Mouse (Mus musculus) hindbrain, embryonic 13.5 days (tissue): ENCODE results near the gene Cacybp. TPM values are rescaled to one million over a fixed set of nuclear protein-coding genes. Genes with fewer than 3 reads are reported as not detected.

ENCODE experiments used
- ATAC-seq: fragments of 200-750 bp; cut with Nextera tagmentation; 2 replicates; pipeline ENCODE4 v1.8.0; 2017; ENCODE audit warnings: moderate TSS enrichment; ENCODE audit not compliant: low FRiP score
- H3K27ac ChIP-seq: fragments of 300-500 bp; sonication (generic); 2 replicates; pipeline ENCODE4 v1.5.1; 2015; ENCODE audit warnings: inconsistent platforms, mild to moderate bottlenecking, moderate library complexity
- H3K27me3 ChIP-seq: fragments of 300-500 bp; sonication (generic); 2 replicates; pipeline ENCODE4 v1.6.1; 2015; ENCODE audit warnings: mild to moderate bottlenecking, inconsistent platforms
- H3K36me3 ChIP-seq: fragments of 300-500 bp; sonication (generic); 2 replicates; pipeline ENCODE4 v1.6.1; 2015; ENCODE audit warnings: mild to moderate bottlenecking, inconsistent platforms
- H3K4me1 ChIP-seq: fragments of 300-500 bp; sonication (generic); replicated peaks from 2 replicates; pipeline ENCODE4 v1.6.1; 2015; ENCODE audit warnings: inconsistent platforms
- H3K4me2 ChIP-seq: fragments of 300-500 bp; sonication (generic); 2 replicates; pipeline ENCODE4 v1.6.1; 2015; ENCODE audit warnings: inconsistent platforms, mild to moderate bottlenecking, moderate library complexity
- H3K4me3 ChIP-seq: fragments of 300-500 bp; sonication (generic); 2 replicates; pipeline ENCODE4 v1.5.1; 2015; ENCODE audit warnings: mild to moderate bottlenecking, inconsistent platforms
- H3K9ac ChIP-seq: fragments of 300-500 bp; sonication (generic); 2 replicates; pipeline ENCODE4 v1.6.1; 2015; ENCODE audit warnings: mild to moderate bottlenecking, inconsistent platforms
- H3K9me3 ChIP-seq: fragments of 300-500 bp; sonication (generic); 2 replicates; pipeline ENCODE4 v1.6.1; 2016; ENCODE audit warnings: inconsistent platforms
- WGBS: fragments of 180-500 bp; shearing (Covaris S2); methylation state at CpG from one replicate; pipeline ENCODE4 v1.1.7; 2015; 5-methylcytosine and 5-hydroxymethylcytosine counted together
- polyA plus RNA-seq: library from polyadenylated mRNA; unstranded; fragments of >200 nt; fragmentation: Nextera tagmentation; extraction: Ambion mirVana; gene quantifications from 2 replicates; pipeline ENCODE4 v1.2.1, GENCODE M21; 2015

The Cacybp gene
- polyA plus RNA-seq, 1 experiment from 2014 or later = 271 TPM

DNA sequence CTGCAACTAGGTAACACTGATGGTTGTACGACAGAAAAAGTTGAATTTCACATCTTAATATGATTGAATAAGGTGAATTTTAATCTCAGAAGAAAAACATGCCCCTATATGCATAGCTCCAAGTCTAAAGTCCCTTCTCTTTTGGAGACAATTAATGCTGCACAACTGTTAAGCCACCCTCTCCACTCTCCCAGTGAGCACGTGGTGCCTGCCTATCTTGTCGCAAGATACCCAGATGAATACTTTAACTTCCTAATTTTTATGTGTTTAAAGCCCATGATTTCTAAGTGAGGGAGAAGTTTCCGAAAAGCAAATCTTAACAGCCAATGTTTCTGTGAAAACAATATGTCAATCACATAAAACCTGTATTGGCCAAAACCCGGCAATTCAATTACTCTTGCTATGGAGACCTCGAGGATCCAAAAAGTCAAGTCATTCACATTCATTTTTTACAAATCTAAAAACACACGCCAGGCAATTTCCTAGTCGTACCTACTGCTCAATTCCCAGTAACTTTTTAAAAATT, 1.0 kb downstream of the Cacybp start:
- Histone ChIP-seq H3K4me1 (peaks cover 30% of the 10 kb centered on the region), H3K4me3 (peak overlapping the region; percentile 63), H3K27me3 (no peaks in the 10 kb centered on the region), H3K4me2 (peak overlapping the region; percentile 69), H3K9ac (peak overlapping the region; percentile 82), H3K36me3 (peaks cover 14% of the 10 kb centered on the region), H3K27ac (peak overlapping the region; percentile 99), H3K9me3 (no peaks in the 10 kb centered on the region)
- 3% methylated on average over 8 of the region's 8 CpGs for WGBS
- ATAC-seq = no peak

DNA sequence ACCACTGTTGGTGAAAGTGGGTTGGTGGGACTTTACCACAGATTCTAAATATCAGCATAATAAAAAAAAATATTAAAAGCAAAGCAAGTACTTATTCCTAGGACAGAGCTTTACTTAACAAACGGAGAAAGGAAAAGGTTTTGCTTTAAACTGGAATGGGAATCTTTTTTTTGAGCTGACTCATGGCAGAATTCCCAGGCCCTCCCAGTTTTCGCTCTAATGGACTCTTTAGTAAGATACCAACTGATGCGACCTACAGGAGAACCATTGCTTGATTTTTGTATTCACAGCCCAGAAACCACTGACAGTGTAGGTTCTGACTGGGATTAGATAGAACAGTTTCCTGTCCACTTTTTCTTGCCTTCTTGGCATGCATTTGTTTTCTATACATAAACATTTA, 2.1 kb downstream of the Cacybp start:
- no peak for ATAC-seq
- WGBS = 67% methylated on average over 3 of the region's 3 CpGs

DNA sequence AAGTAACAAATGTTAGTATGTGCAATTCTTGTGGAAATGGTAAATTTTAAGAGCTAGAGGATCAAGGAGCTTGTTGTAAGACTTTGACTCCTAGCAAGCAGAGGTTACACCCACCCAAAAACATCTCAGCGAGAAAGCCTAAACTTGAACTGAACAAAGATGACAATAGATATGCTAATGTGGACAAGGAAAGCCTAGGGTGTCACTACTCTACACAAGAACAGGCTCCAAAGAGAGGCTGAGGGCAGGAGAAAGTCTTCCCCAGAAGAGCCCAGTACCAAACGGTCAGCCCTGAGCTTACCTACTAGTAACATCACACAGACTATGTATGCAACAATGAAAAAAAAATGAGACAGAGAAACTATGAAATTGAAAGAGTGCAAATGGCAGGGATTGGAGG, 2.8 kb downstream of the Cacybp start:
- Histone ChIP-seq H3K4me1 (peaks cover 30% of the 10 kb centered on the region), H3K27me3 (no peaks in the 10 kb centered on the region), H3K9me3 (no peaks in the 10 kb centered on the region), H3K4me3 (no peak overlapping the region), H3K36me3 (peaks cover 30% of the 10 kb centered on the region), H3K9ac (no peak overlapping the region; the same call in 1 of the 2 replicates), H3K27ac (no peak overlapping the region), H3K4me2 (no peak overlapping the region)
- no peak for ATAC-seq
- WGBS = 28% methylated on average over 2 of the region's 2 CpGs

More for the DNA sequence above, 2.1 kb downstream of the Cacybp start:
- peaks cover 30% of the 10 kb centered on the region for H3K4me1 ChIP-seq
- H3K4me3 ChIP-seq = peak overlapping the region; percentile 63
- peak overlapping the region; percentile 69 for H3K4me2 ChIP-seq
- no peak overlapping the region for H3K27ac ChIP-seq
- peaks cover 24% of the 10 kb centered on the region for H3K36me3 ChIP-seq
- H3K27me3 ChIP-seq = no peaks in the 10 kb centered on the region
- peak overlapping the region; percentile 82 for H3K9ac ChIP-seq
- no peaks in the 10 kb centered on the region for H3K9me3 ChIP-seq

DNA sequence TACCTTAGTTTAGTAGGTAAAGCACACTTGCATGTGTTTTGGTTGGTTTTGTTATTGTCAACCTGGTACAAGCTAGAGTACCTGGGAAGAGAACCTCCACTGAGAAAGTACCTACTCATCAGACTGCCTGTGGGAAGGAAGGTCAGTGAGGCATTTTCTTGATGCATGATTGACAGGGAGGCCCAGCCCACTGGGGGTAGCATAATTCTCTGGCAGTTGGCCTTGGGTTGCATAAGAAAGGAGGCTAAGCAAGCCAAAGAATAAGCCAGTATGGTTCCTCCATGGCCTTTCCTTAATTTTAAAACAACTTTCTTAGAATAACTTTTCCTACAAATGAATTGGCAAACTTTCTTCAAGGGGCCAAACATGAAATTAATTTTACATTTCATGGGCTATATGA, 7.2 kb downstream of the Cacybp start:
- no peak for ATAC-seq

DNA sequence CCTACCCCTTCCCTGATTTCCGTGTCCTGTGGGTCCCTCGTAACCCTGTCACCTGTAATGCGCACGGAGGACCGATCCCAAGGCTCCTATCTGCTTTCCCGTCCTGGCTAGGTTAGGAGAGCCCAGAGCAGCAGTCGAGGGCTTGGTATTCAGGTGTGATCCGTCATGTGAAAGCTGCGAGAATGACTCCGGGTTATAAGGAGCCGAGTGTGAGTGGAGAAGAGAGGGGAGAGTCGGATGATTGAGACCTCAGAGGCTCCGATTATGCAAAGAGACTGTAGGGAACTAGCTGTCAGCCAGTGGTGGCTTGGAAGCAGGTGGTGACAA, 17.4 kb downstream of the Cacybp start:
- Histone ChIP-seq H3K9ac (peak overlapping the region; percentile 88), H3K4me2 (peak overlapping the region; percentile 70), H3K36me3 (peaks cover 18% of the 10 kb centered on the region), H3K4me3 (peak overlapping the region; percentile 86), H3K27me3 (no peaks in the 10 kb centered on the region), H3K4me1 (peaks cover 15% of the 10 kb centered on the region), H3K27ac (peak overlapping the region; percentile 85), H3K9me3 (no peaks in the 10 kb centered on the region)
- WGBS = under 1% methylated on average over 13 of the region's 13 CpGs
- peak; percentile 72; the same call in 1 of the 2 replicates for ATAC-seq

More for the DNA sequence above, 7.2 kb downstream of the Cacybp start:
- no peak overlapping the region for H3K4me3 ChIP-seq
- H3K4me2 ChIP-seq = no peak overlapping the region
- no peak overlapping the region for H3K27ac ChIP-seq
- no peaks in the 10 kb centered on the region for H3K9me3 ChIP-seq
- H3K9ac ChIP-seq = no peak overlapping the region
- H3K4me1 ChIP-seq = peaks cover 9% of the 10 kb centered on the region
- H3K27me3 ChIP-seq = no peaks in the 10 kb centered on the region
- peaks cover 66% of the 10 kb centered on the region for H3K36me3 ChIP-seq

DNA sequence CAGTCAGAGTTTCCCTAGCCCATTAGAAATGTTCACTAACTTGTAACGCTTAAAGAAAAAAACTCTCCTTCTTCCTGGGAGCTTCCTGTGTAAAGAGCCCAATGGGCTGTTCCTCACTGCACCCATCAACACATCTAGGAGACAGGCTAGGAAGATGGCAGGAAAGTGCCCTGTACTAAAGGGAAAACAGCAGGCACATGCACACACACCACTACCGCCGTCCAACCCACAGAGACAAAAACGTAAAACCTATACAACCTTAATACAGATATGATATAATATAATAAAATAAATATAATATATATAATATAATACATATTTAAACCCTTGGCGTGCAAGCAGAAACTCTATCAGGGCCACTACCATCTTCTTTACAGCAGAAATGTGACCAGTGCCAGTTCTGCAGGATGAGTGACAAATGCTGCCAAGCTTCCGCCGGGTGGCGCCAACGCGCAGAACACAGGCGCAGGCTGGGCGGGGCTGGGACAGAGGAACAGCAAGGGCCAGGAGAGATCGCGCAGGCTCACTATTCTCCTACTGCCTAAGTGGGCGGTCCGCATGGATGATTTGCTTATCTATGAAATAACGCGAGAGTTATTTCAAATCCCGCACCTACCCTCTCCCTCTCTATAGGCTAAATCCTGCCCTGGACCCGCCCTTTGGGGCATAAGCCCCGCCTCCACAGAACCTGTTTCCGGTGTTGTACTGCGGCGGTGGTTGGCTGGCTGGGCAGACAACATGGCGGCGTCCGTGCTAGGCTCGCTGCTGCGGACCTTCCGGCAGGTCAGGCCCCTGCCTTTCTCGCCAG, 17.9 kb downstream of the Cacybp start, which contains the start of gene Mrps14:
Mrps14 (plus strand) TSS at position 687 of the 808 bp plus-strand sequence.
- no peaks in the 10 kb centered on the region for H3K27me3 ChIP-seq
- 6% methylated on average over 31 of the region's 31 CpGs for WGBS
- H3K27ac ChIP-seq = peak within 1 kb of the TSS; percentile 85
- H3K4me2 ChIP-seq = peak within 1 kb of the TSS; percentile 70
- ATAC-seq = peak; percentile 100
- H3K4me1 ChIP-seq = peaks cover 15% of the 10 kb centered on the region
- peaks cover 14% of the 10 kb centered on the region for H3K36me3 ChIP-seq
- H3K9me3 ChIP-seq = no peaks in the 10 kb centered on the region
- peak within 1 kb of the TSS; percentile 86 for H3K4me3 ChIP-seq
- peak within 1 kb of the TSS; percentile 88 for H3K9ac ChIP-seq

DNA sequence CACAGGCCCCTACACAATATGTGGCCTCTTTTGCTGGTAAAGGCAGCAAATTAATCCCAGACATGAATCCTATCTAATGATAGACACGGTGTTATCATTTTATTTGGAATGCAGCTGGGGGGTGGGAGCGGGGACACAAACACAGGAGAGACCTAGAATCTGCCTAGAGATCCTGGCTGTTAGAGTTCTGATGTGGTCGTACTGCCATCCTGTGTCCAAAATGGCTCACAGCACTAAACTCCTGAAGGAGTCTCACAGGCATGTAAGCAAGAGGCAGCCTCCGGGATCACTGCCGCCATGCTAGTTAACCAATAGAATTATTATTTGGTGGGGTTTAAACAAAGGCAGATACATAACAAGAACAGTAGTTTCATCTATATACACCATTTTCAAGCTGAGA, 28.2 kb downstream of the Cacybp start:
- H3K4me2 ChIP-seq = no peak overlapping the region
- no peaks in the 10 kb centered on the region for H3K36me3 ChIP-seq
- no peaks in the 10 kb centered on the region for H3K9me3 ChIP-seq
- no peak overlapping the region for H3K4me3 ChIP-seq
- no peak overlapping the region for H3K27ac ChIP-seq
- 15% methylated on average over 5 of the region's 5 CpGs for WGBS
- no peak overlapping the region for H3K9ac ChIP-seq
- peak; percentile 84 for ATAC-seq
- H3K27me3 ChIP-seq = 0 out of 2 replicates have a peak, but pooled peaks cover 2% of the 10 kb centered on the region
- H3K4me1 ChIP-seq = 0 out of 2 replicates have a peak, but pooled peaks cover 5% of the 10 kb centered on the region

DNA sequence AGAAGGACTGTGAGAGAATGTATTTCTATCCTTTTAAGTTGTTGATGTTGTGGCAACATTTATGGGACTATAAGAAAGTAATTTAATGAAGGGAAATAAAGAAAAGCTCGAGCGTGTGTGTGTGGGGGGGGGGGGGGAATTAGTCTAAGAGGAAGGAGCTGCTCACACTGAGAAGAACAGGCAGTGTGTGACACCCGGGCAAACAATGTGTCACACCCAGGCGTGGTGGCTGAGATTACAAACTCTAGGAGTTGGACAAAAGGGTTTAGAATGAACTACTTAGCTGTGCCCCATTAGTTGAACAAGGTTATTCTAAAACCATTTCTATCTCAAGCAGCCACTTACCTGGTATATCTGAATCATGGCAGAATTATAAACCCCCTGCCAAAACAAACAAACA, 31.5 kb downstream of the Cacybp start:
- no peak overlapping the region for H3K4me2 ChIP-seq
- no peak for ATAC-seq
- no peaks in the 10 kb centered on the region for H3K36me3 ChIP-seq
- H3K9me3 ChIP-seq = no peaks in the 10 kb centered on the region
- no peak overlapping the region for H3K4me3 ChIP-seq
- 85% methylated on average over 4 of the region's 4 CpGs for WGBS
- H3K27ac ChIP-seq = no peak overlapping the region
- H3K4me1 ChIP-seq = 0 out of 2 replicates have a peak, but pooled peaks cover 5% of the 10 kb centered on the region
- no peak overlapping the region for H3K9ac ChIP-seq
- H3K27me3 ChIP-seq = 0 out of 2 replicates have a peak, but pooled peaks cover 2% of the 10 kb centered on the region

DNA sequence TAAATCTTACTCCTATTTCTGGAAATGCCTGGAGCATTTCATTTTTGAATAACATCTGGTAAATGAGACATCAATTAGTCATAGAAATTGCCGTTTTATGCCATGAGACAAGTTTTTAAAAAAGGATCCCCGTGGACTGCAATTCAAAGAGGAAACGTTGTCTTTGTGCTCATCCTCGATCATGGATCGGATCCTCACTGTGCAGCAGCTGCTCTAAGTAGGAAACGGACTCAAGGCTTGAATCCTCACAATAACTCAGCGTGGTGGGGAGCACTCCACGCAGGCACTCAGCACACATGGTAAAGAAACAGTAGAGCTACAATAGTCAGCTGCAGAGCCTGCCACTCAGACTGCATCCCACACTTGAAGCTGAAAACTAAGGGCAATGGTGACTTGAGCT, 35.8 kb downstream of the Cacybp start:
- 62% methylated on average over 8 of the region's 8 CpGs for WGBS
- no peak overlapping the region for H3K4me3 ChIP-seq
- no peak overlapping the region for H3K9ac ChIP-seq
- H3K4me1 ChIP-seq = 0 out of 2 replicates have a peak, but pooled peaks cover 3% of the 10 kb centered on the region
- H3K9me3 ChIP-seq = no peaks in the 10 kb centered on the region
- no peak overlapping the region for H3K27ac ChIP-seq
- no peak overlapping the region for H3K4me2 ChIP-seq
- H3K27me3 ChIP-seq = no peaks in the 10 kb centered on the region
- H3K36me3 ChIP-seq = no peaks in the 10 kb centered on the region
- ATAC-seq = no peak

DNA sequence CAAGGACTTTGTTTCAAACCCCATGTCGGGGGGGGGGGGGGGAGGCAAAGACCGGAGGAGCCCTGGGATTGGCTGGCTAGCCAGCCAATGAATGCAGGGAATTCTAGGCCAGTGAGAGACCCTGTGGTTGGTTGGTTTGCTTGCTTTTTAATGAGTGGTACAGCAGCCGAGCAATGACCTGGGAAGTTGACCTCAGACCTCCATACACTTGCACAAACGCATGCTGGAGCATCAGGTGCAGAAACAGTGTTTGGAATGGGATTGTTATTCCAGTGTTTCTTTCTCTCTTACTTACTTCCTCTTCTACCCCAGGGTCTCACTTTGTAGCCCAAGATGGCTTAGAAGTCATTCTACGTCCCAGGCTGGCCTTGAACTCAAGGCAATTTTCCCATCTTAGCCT, 46.1 kb downstream of the Cacybp start:
- no peak overlapping the region for H3K9ac ChIP-seq
- 78% methylated on average over 3 of the region's 5 CpGs for WGBS
- no peak overlapping the region for H3K4me2 ChIP-seq
- no peaks in the 10 kb centered on the region for H3K9me3 ChIP-seq
- H3K36me3 ChIP-seq = no peaks in the 10 kb centered on the region
- H3K4me3 ChIP-seq = no peak overlapping the region
- no peak for ATAC-seq
- no peaks in the 10 kb centered on the region for H3K27me3 ChIP-seq
- H3K4me1 ChIP-seq = no peaks in the 10 kb centered on the region
- no peak overlapping the region for H3K27ac ChIP-seq

DNA sequence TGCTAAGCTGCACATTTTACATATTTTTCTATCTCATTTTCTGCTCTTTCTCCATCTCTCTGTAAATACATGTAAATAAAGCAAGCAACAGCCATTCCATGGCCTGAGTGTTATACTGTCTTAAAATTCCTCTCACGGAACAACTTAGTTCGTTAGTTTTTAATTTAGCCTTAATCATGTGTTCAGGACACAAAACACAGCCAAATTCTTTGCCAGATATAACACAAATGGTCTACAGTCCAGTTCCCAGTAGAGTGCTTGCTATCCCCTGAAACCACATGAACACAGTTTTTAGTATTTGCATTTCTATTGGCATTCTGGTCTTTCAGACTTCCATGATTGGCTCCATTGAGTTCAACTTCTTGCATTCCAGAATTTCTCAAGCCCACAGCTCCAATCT, 54.5 kb downstream of the Cacybp start:
- H3K27me3 ChIP-seq = no peaks in the 10 kb centered on the region
- H3K9me3 ChIP-seq = no peaks in the 10 kb centered on the region
- no peak overlapping the region for H3K9ac ChIP-seq
- ATAC-seq = no peak
- H3K27ac ChIP-seq = no peak overlapping the region
- no peak overlapping the region for H3K4me2 ChIP-seq
- no peaks in the 10 kb centered on the region for H3K4me1 ChIP-seq
- 95% methylated on average over 2 of the region's 2 CpGs for WGBS
- no peak overlapping the region for H3K4me3 ChIP-seq
- H3K36me3 ChIP-seq = no peaks in the 10 kb centered on the region

DNA sequence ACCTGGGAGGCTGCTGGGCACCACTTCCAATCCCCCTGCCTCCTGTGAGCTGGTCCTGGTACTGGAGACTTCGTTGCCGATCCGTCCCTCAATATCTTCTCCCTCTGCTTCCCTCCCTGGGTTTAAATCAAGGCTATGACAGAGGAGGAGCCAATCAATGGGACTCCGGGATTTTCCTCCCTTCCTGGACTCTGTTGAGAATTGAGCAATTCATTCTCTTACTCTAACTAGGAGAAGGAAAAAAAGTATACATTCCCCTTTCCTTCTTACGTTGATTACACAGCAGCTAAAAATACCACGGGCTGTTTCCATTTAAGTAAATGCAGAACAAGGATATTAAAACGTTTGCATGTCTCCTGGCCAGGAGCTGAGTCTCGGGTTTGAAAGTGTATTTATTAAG, 59.2 kb downstream of the Cacybp start, which contains the start of gene Tnn:
Tnn (minus strand) TSS at position 101 of the 400 bp plus-strand sequence.
- Histone ChIP-seq H3K9ac (no peak within 1 kb of the TSS), H3K36me3 (no peaks in the 10 kb centered on the region), H3K9me3 (no peaks in the 10 kb centered on the region), H3K27me3 (no peaks in the 10 kb centered on the region), H3K4me2 (no peak within 1 kb of the TSS), H3K4me1 (peaks cover 8% of the 10 kb centered on the region; the same call in 1 of the 2 replicates), H3K4me3 (no peak within 1 kb of the TSS), H3K27ac (no peak within 1 kb of the TSS)
- ATAC-seq = no peak
- 80% methylated on average over 8 of the region's 8 CpGs for WGBS
